Mouse (Mus musculus) hindbrain, embryonic 10.5 days (tissue): Measurements from ENCODE around the gene Sh3bp5. TPM values are rescaled to one million over a fixed set of nuclear protein-coding genes. Genes with fewer than 3 reads are reported as not detected.
"Not testable (repeated sequence)": the region's sequence is repeated elsewhere in the genome, so short reads cannot be mapped to it uniquely, and the experiment has no call there.

ENCODE experiments used
- DNase-seq: peaks from one replicate; pipeline ENCODE4 v3.0.0-alpha.2; 2017; ENCODE audit warnings: low spot score
- H3K27ac ChIP-seq: fragments of 300-500 bp; sonication (generic); 2 replicates; pipeline ENCODE4 v1.5.1; 2016; ENCODE audit warnings: mild to moderate bottlenecking, moderate library complexity
- H3K27me3 ChIP-seq: fragments of 300-500 bp; sonication (generic); 2 replicates; pipeline ENCODE4 v1.6.1; 2016; ENCODE audit warnings: mild to moderate bottlenecking; ENCODE audit not compliant: poor library complexity, insufficient read depth, severe bottlenecking
- H3K36me3 ChIP-seq: fragments of 300-500 bp; sonication (generic); 2 replicates; pipeline ENCODE4 v1.6.1; 2016; ENCODE audit warnings: mild to moderate bottlenecking, moderate library complexity
- H3K4me1 ChIP-seq: fragments of 300-500 bp; sonication (generic); replicated peaks from 2 replicates; pipeline ENCODE4 v1.6.1; 2016; ENCODE audit warnings: mild to moderate bottlenecking
- H3K4me3 ChIP-seq: fragments of 300-500 bp; sonication (generic); 2 replicates; pipeline ENCODE4 v1.5.1; 2016; ENCODE audit warnings: mild to moderate bottlenecking, moderate library complexity
- H3K9me3 ChIP-seq: fragments of 300-500 bp; sonication (generic); 2 replicates; pipeline ENCODE4 v1.6.1; 2016; ENCODE audit warnings: mild to moderate bottlenecking, moderate library complexity
- WGBS: fragments of 180-500 bp; shearing (Covaris S2); methylation state at CpG from one replicate; pipeline ENCODE4 v1.1.7; 2016; 5-methylcytosine and 5-hydroxymethylcytosine counted together
- polyA plus RNA-seq: library from polyadenylated mRNA; unstranded; fragments of >200 nt; fragmentation: Nextera tagmentation; extraction: Ambion mirVana; gene quantifications from 2 replicates; pipeline ENCODE4 v1.2.1, GENCODE M21; 2016

The Sh3bp5 gene
- 19.3 and 23.7 TPM in 2 replicates for polyA plus RNA-seq

- 10% methylated on average over 49 of the region's 49 CpGs for WGBS
- H3K36me3 ChIP-seq: no peaks in the 10 kb centered on the region
- peaks cover 24% of the 10 kb centered on the region; the same call in 1 of the 2 replicates for H3K27me3 ChIP-seq
- H3K4me3 ChIP-seq: peak within 1 kb of the TSS; percentile 71
- peaks cover 41% of the 10 kb centered on the region for H3K4me1 ChIP-seq
- peak within 1 kb of the TSS; percentile 89 for H3K27ac ChIP-seq
- H3K9me3 ChIP-seq: no peaks in the 10 kb centered on the region
- DNase-seq: peak; percentile 93
Measured at GRCm38 (mm10) chr14:31435930-31436693, at the start of gene Sh3bp5. Sh3bp5 (minus strand) TSS chr14:31436078.

GRCm38 (mm10) chr14:31482417-31482816, 46.5 kb upstream of the Sh3bp5 start:
- no peak for DNase-seq
- Histone ChIP-seq H3K27ac (no peak overlapping the region), H3K4me1 (no peaks in the 10 kb centered on the region), H3K9me3 (no peaks in the 10 kb centered on the region), H3K4me3 (no peak overlapping the region), H3K36me3 (peaks cover 96% of the 10 kb centered on the region), H3K27me3 (no peaks in the 10 kb centered on the region)
- 91% methylated on average over 5 of the region's 5 CpGs for WGBS

GRCm38 (mm10) chr14:31473297-31473696, 37.4 kb upstream of the Sh3bp5 start:
- no peaks in the 10 kb centered on the region for H3K9me3 ChIP-seq

GRCm38 (mm10) chr14:31472451-31473061, 36.7 kb upstream of the Sh3bp5 start:
- no peak overlapping the region for H3K27ac ChIP-seq
- H3K36me3 ChIP-seq: no peaks in the 10 kb centered on the region; the same call in 1 of the 2 replicates
- no peaks in the 10 kb centered on the region for H3K27me3 ChIP-seq
- H3K9me3 ChIP-seq: no peaks in the 10 kb centered on the region
- no peak overlapping the region for H3K4me3 ChIP-seq
- no peaks in the 10 kb centered on the region for H3K4me1 ChIP-seq
- 6% methylated on average over 5 of the region's 5 CpGs for WGBS
- DNase-seq: peak; percentile 40

More at GRCm38 (mm10) chr14:31473297-31473696, 37.4 kb upstream of the Sh3bp5 start:
- H3K36me3 ChIP-seq: peaks cover 6% of the 10 kb centered on the region
- no peak overlapping the region for H3K4me3 ChIP-seq
- DNase-seq: no peak
- H3K27me3 ChIP-seq: no peaks in the 10 kb centered on the region
- no peak overlapping the region for H3K27ac ChIP-seq
- WGBS: 79% methylated on average over 2 of the region's 2 CpGs
- no peaks in the 10 kb centered on the region for H3K4me1 ChIP-seq

- WGBS: 62% methylated on average over 4 of the region's 4 CpGs
Measured at GRCm38 (mm10) chr14:31469711-31470110, 33.8 kb upstream of the Sh3bp5 start.

GRCm38 (mm10) chr14:31464176-31464575, 28.3 kb upstream of the Sh3bp5 start:
- H3K36me3 ChIP-seq: no peaks in the 10 kb centered on the region
- H3K4me3 ChIP-seq: no peak overlapping the region
- H3K27me3 ChIP-seq: no peaks in the 10 kb centered on the region
- no peak overlapping the region for H3K27ac ChIP-seq
- H3K4me1 ChIP-seq: no peaks in the 10 kb centered on the region
- DNase-seq: no peak
- 54% methylated on average over 8 of the region's 8 CpGs for WGBS
- H3K9me3 ChIP-seq: no peaks in the 10 kb centered on the region

More at GRCm38 (mm10) chr14:31469711-31470110, 33.8 kb upstream of the Sh3bp5 start:
- no peaks in the 10 kb centered on the region for H3K36me3 ChIP-seq
- H3K27ac ChIP-seq: no peak overlapping the region
- DNase-seq: no peak
- no peaks in the 10 kb centered on the region for H3K27me3 ChIP-seq
- no peak overlapping the region for H3K4me3 ChIP-seq
- H3K9me3 ChIP-seq: no peaks in the 10 kb centered on the region
- H3K4me1 ChIP-seq: no peaks in the 10 kb centered on the region

- 0 out of 2 replicates have a peak, but pooled peaks cover 3% of the 10 kb centered on the region for H3K4me1 ChIP-seq
- WGBS: 76% methylated on average over 6 of the region's 6 CpGs
- H3K36me3 ChIP-seq: no peaks in the 10 kb centered on the region
- no peak for DNase-seq
- no peaks in the 10 kb centered on the region for H3K9me3 ChIP-seq
- H3K4me3 ChIP-seq: no peak overlapping the region
- H3K27ac ChIP-seq: no peak overlapping the region
- no peaks in the 10 kb centered on the region for H3K27me3 ChIP-seq
Measured at GRCm38 (mm10) chr14:31462886-31463285, 27.0 kb upstream of the Sh3bp5 start.

GRCm38 (mm10) chr14:31462226-31462625, 26.3 kb upstream of the Sh3bp5 start:
- 69% methylated on average over 5 of the region's 5 CpGs for WGBS
- H3K4me3 ChIP-seq, H3K4me1 ChIP-seq, H3K36me3 ChIP-seq, H3K27me3 ChIP-seq, H3K27ac ChIP-seq, DNase-seq, H3K9me3 ChIP-seq: not testable (repeated sequence)

- H3K27ac ChIP-seq: no peak overlapping the region
- H3K36me3 ChIP-seq: no peaks in the 10 kb centered on the region
- 0 out of 2 replicates have a peak, but pooled peaks cover 6% of the 10 kb centered on the region for H3K4me1 ChIP-seq
- DNase-seq: no peak
- H3K27me3 ChIP-seq: no peaks in the 10 kb centered on the region
- no peak overlapping the region for H3K4me3 ChIP-seq
- H3K9me3 ChIP-seq: no peaks in the 10 kb centered on the region
- 91% methylated on average over 12 of the region's 12 CpGs for whole genome bisulfite sequencing
Measured at GRCm38 (mm10) chr14:31458006-31458405, 22.1 kb upstream of the Sh3bp5 start.

- no peak overlapping the region for H3K4me3 ChIP-seq
- 0 out of 2 replicates have a peak, but pooled peaks cover 6% of the 10 kb centered on the region for H3K4me1 ChIP-seq
- H3K27ac ChIP-seq: no peak overlapping the region
- H3K9me3 ChIP-seq: no peaks in the 10 kb centered on the region
- DNase-seq: no peak
- no peaks in the 10 kb centered on the region for H3K27me3 ChIP-seq
- H3K36me3 ChIP-seq: no peaks in the 10 kb centered on the region
- WGBS: 89% methylated on average over 6 of the region's 6 CpGs
Measured at GRCm38 (mm10) chr14:31456064-31456721, 20.3 kb upstream of the Sh3bp5 start.

- Histone ChIP-seq H3K4me1 (0 out of 2 replicates have a peak, but pooled peaks cover 6% of the 10 kb centered on the region), H3K4me3 (no peak overlapping the region), H3K27ac (no peak overlapping the region), H3K27me3 (no peaks in the 10 kb centered on the region), H3K9me3 (no peaks in the 10 kb centered on the region), H3K36me3 (no peaks in the 10 kb centered on the region)
- DNase-seq: no peak
- 84% methylated on average over 8 of the region's 8 CpGs for WGBS
Measured at GRCm38 (mm10) chr14:31454849-31455566, 19.1 kb upstream of the Sh3bp5 start.

- not testable (repeated sequence) for H3K27ac ChIP-seq, DNase-seq, H3K4me1 ChIP-seq, H3K36me3 ChIP-seq, H3K27me3 ChIP-seq, H3K4me3 ChIP-seq, H3K9me3 ChIP-seq
- WGBS: 51% methylated on average over 12 of the region's 12 CpGs
Measured at GRCm38 (mm10) chr14:31453946-31454345, 18.1 kb upstream of the Sh3bp5 start.
